Mouse (Mus musculus) CH12.LX (cell line): ENCODE results near the gene Zfpm1.

ENCODE experiments used
- CTCF ChIP-seq, 2 experiments: IDR thresholded peaks in 1 of 2; conservative IDR thresholded peaks in 1 of 2; 2 replicates each; pipeline ENCODE4 v1.5.1; 2011 to 2012; ENCODE audit warnings: low read depth in 2 of 2, low read length in 2 of 2, improper control_type of control experiment in 1 of 2, inconsistent platforms in 1 of 2, mild to moderate bottlenecking in 1 of 2, moderate library complexity in 1 of 2
- POLR2A ChIP-seq: IDR thresholded peaks from 2 replicates; pipeline ENCODE4 v1.6.1; 2011; ENCODE audit warnings: low read depth, mild to moderate bottlenecking, improper control_type of control experiment, low read length
- SMC3 ChIP-seq: IDR thresholded peaks from 2 replicates; pipeline ENCODE4 v1.6.1; 2011; ENCODE audit warnings: low read depth, low read length, improper control_type of control experiment

GRCm38 (mm10) chr8:122234055-122234454, 47.9 kb upstream of the Zfpm1 start:
- TF ChIP-seq CTCF (conservative IDR thresholded peaks at IDR 0.05 in 1 of 2, IDR thresholded peaks at IDR 0.05 in 1 of 2; ENCODE audit: low read depth in 2 of 2, low read length in 2 of 2), result no peak
- TF ChIP-seq SMC3, result no peak
- TF ChIP-seq POLR2A, result no peak
